Mouse (Mus musculus) embryo, embryonic 11.5 days (tissue): ENCODE results near the gene Unc93b1.

Source experiments
- DNase-seq: peaks from one replicate; pipeline ENCODE4 v3.0.0-alpha.2; 2012; ENCODE audit warnings: low read depth, low spot score

The Unc93b1 gene

GRCm38 (mm10) chr19:3985261-3985681, 50.3 kb downstream of the Unc93b1 start:
- DNase-seq: no peak

GRCm38 (mm10) chr19:3986334-3986733, 51.3 kb downstream of the Unc93b1 start, which contains the start of gene Acy3:
Acy3 (plus strand) TSS chr19:3986570.
- no peak for DNase-seq

GRCm38 (mm10) chr19:3988066-3988465, 53.1 kb downstream of the Unc93b1 start:
- no peak for DNase-seq

- DNase-seq: no peak
Measured at GRCm38 (mm10) chr19:3988750-3989149, 53.8 kb downstream of the Unc93b1 start.

- DNase-seq: no peak
Measured at GRCm38 (mm10) chr19:3990804-3991203, 55.8 kb downstream of the Unc93b1 start.

GRCm38 (mm10) chr19:3991562-3991961, 56.6 kb downstream of the Unc93b1 start:
- DNase-seq: no peak

- DNase-seq: no peak
Measured at GRCm38 (mm10) chr19:3991966-3992365, 57.0 kb downstream of the Unc93b1 start.

GRCm38 (mm10) chr19:3992416-3992815, 57.4 kb downstream of the Unc93b1 start, which contains the start of gene Tbx10:
Tbx10 (plus strand) TSS chr19:3992752.
- DNase-seq: no peak

GRCm38 (mm10) chr19:3994932-3995331, 59.9 kb downstream of the Unc93b1 start:
- no peak for DNase-seq

GRCm38 (mm10) chr19:3995505-3995904, 60.5 kb downstream of the Unc93b1 start:
- no peak for DNase-seq

GRCm38 (mm10) chr19:3996106-3996505, 61.1 kb downstream of the Unc93b1 start:
- no peak for DNase-seq

GRCm38 (mm10) chr19:3996747-3997146, 61.8 kb downstream of the Unc93b1 start:
- no peak for DNase-seq

GRCm38 (mm10) chr19:3997231-3997630, 62.2 kb downstream of the Unc93b1 start:
- no peak for DNase-seq

GRCm38 (mm10) chr19:3998335-3998734, 63.3 kb downstream of the Unc93b1 start:
- DNase-seq: no peak
